Mouse (Mus musculus) embryonic facial prominence, embryonic 11.5 days (tissue): ENCODE results near the gene Pbx1. TPM values are rescaled to one million over a fixed set of nuclear protein-coding genes. Genes with fewer than 3 reads are reported as not detected.
"Not testable (repeated sequence)": the region's sequence is repeated elsewhere in the genome, so short reads cannot be mapped to it uniquely, and the experiment has no call there.

Source experiments
- ATAC-seq: fragments of 200-750 bp; cut with Nextera tagmentation; replicated peaks from 2 replicates; pipeline ENCODE4 v1.8.0; 2017; ENCODE audit warnings: low read depth; ENCODE audit not compliant: insufficient number of reproducible peaks, low FRiP score, low TSS enrichment
- DNase-seq: peaks from one replicate; pipeline ENCODE4 v3.0.0-alpha.2; 2015; ENCODE audit warnings: low spot score
- H3K27ac ChIP-seq: fragments of 300-500 bp; sonication (generic); replicated peaks from 2 replicates; pipeline ENCODE4 v1.5.1; 2014; ENCODE audit warnings: mild to moderate bottlenecking, low read depth, low read length, control low read depth
- H3K27me3 ChIP-seq: fragments of 300-500 bp; sonication (generic); 2 replicates; pipeline ENCODE4 v1.6.1; 2014; ENCODE audit warnings: mild to moderate bottlenecking, low read length, moderate library complexity, mixed read lengths; ENCODE audit not compliant: control insufficient read depth, insufficient read depth
- H3K36me3 ChIP-seq: fragments of 300-500 bp; sonication (generic); replicated peaks from 2 replicates; pipeline ENCODE4 v1.6.1; 2014; ENCODE audit warnings: low read depth, mild to moderate bottlenecking, low read length, moderate library complexity, mixed read lengths; ENCODE audit not compliant: control insufficient read depth, insufficient read depth
- H3K4me1 ChIP-seq: fragments of 300-500 bp; sonication (generic); 2 replicates; pipeline ENCODE4 v1.6.1; 2014; ENCODE audit warnings: low read length, mixed read lengths; ENCODE audit not compliant: control insufficient read depth, insufficient read depth
- H3K4me2 ChIP-seq: fragments of 300-500 bp; sonication (generic); 2 replicates; pipeline ENCODE4 v1.6.1; 2014; ENCODE audit warnings: low read depth, mild to moderate bottlenecking, control low read depth, low read length, moderate library complexity
- H3K4me3 ChIP-seq: fragments of 300-500 bp; sonication (generic); 2 replicates; pipeline ENCODE4 v1.5.1; 2014; ENCODE audit warnings: low read depth, low read length, control low read depth
- H3K9ac ChIP-seq: fragments of 300-500 bp; sonication (generic); replicated peaks from 2 replicates; pipeline ENCODE4 v1.6.1; 2014; ENCODE audit warnings: mild to moderate bottlenecking, control low read depth, low read length
- H3K9me3 ChIP-seq: fragments of 300-500 bp; sonication (generic); replicated peaks from 2 replicates; pipeline ENCODE4 v1.6.1; 2016; ENCODE audit warnings: mild to moderate bottlenecking, low read length, inconsistent platforms, mixed read lengths; ENCODE audit not compliant: control insufficient read depth
- WGBS: fragments of 180-500 bp; shearing (Covaris S2); extraction: QIAGEN DNeasy Blood & Tissue Kit; methylation state at CpG from one replicate; pipeline ENCODE4 v1.1.7; 2014; 5-methylcytosine and 5-hydroxymethylcytosine counted together
- polyA plus RNA-seq: library from polyadenylated mRNA; unstranded; fragments of >200 nt; fragmentation: Nextera tagmentation; extraction: Ambion mirVana; gene quantifications from 2 replicates; pipeline ENCODE4 v1.2.1, GENCODE M21; 2014

Pbx1 gene
- polyA plus RNA-seq: 46.0 and 47.8 TPM in 2 replicates

DNA sequence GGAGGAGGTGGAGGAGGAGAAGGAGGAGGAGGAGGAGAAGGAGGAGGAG, at the start of gene Pbx1:
TSS of gene Pbx1 (minus strand) at position 39 of the 49 bp plus-strand sequence.
- Histone ChIP-seq H3K27ac (peak within 1 kb of the TSS; percentile 100), H3K9ac (peak within 1 kb of the TSS; percentile 97), H3K4me2 (peak within 1 kb of the TSS; percentile 36), H3K4me3 (peak within 1 kb of the TSS; percentile 93)
- not testable (repeated sequence) for H3K9me3 ChIP-seq, H3K27me3 ChIP-seq, ATAC-seq, H3K36me3 ChIP-seq, H3K4me1 ChIP-seq, DNase-seq

DNA sequence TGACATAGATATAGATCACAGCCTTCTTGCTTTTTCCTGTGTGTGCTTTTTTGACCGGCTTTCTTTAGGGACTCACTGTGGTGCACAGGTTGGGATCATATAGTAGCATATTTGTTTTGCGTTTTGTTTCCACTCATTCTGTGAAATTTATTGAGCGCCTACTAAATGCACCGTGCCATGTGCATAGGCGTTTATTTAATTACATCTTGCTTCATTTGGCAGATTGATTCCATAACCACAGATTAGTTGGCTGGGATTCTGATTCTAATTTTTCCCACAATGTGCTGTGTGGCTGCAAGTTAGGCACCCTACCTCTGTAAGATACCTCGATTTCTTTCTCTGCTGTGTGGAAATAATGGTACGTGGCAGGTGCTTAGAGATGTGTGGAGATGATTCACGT, 47.6 kb upstream of the Pbx1 start:
- 83% methylated on average over 8 of the region's 8 CpGs for WGBS
- DNase-seq (no peak), ATAC-seq (no peak)
- no peak overlapping the region for H3K4me3 ChIP-seq
- no peaks in the 10 kb centered on the region for H3K9me3 ChIP-seq
- H3K4me1 ChIP-seq: no peaks in the 10 kb centered on the region
- no peak overlapping the region for H3K9ac ChIP-seq
- H3K27me3 ChIP-seq: no peaks in the 10 kb centered on the region
- no peak overlapping the region for H3K27ac ChIP-seq
- no peak overlapping the region for H3K4me2 ChIP-seq
- no peaks in the 10 kb centered on the region for H3K36me3 ChIP-seq

DNA sequence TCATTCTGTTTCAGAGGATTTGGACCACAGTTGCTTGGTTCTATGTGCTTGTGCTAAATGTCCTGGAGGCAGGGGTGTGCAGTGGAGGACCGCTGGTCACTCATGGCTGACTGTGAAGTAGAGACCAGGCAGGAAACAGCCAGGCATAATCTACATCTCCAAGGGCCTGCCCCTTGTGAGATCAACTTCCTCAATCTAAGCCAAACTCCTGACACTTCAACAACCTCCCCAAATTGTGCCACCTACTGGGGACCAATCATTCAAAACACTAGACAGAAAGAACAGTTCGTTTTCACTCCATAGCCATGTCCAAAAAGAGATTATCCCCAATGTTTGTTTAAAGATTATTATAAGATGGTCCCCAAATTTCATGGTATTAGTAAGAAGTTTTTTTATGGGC, 46.8 kb upstream of the Pbx1 start:
- H3K27ac ChIP-seq: no peak overlapping the region
- no peak for ATAC-seq
- no peak for DNase-seq
- WGBS: 68% methylated on average over 2 of the region's 2 CpGs
- H3K4me2 ChIP-seq: no peak overlapping the region
- H3K4me3 ChIP-seq: no peak overlapping the region
- no peaks in the 10 kb centered on the region for H3K27me3 ChIP-seq
- H3K4me1 ChIP-seq: no peaks in the 10 kb centered on the region; the same call in 1 of the 2 replicates
- no peak overlapping the region for H3K9ac ChIP-seq
- H3K36me3 ChIP-seq: no peaks in the 10 kb centered on the region
- H3K9me3 ChIP-seq: no peaks in the 10 kb centered on the region

DNA sequence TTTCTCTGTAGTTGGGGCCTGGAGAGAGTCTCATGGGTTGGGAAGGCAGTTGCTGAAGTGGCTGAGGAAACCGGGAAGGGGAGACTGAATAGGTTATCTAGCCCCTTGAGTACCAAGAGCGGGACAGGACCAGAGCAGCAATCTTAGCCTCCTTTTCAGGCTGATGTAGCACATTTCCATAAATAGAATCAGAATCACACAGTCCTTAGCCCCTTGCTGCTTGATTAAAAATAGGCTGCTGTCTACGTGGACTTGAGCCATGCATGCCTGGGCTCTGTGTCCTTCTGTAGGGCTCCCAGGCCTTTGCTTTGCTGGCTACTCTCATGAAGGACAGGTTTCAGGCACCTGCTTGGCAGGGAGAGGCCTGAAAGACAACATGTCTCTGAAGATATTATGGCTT, 44.8 kb upstream of the Pbx1 start:
- H3K27ac ChIP-seq: no peak overlapping the region
- no peak overlapping the region for H3K4me2 ChIP-seq
- no peaks in the 10 kb centered on the region for H3K27me3 ChIP-seq
- H3K36me3 ChIP-seq: no peaks in the 10 kb centered on the region
- 75% methylated on average over 3 of the region's 3 CpGs for WGBS
- no peaks in the 10 kb centered on the region for H3K9me3 ChIP-seq
- DNase-seq (no peak), ATAC-seq (no peak)
- H3K4me1 ChIP-seq: no peaks in the 10 kb centered on the region; the same call in 1 of the 2 replicates
- H3K9ac ChIP-seq: no peak overlapping the region
- H3K4me3 ChIP-seq: no peak overlapping the region

DNA sequence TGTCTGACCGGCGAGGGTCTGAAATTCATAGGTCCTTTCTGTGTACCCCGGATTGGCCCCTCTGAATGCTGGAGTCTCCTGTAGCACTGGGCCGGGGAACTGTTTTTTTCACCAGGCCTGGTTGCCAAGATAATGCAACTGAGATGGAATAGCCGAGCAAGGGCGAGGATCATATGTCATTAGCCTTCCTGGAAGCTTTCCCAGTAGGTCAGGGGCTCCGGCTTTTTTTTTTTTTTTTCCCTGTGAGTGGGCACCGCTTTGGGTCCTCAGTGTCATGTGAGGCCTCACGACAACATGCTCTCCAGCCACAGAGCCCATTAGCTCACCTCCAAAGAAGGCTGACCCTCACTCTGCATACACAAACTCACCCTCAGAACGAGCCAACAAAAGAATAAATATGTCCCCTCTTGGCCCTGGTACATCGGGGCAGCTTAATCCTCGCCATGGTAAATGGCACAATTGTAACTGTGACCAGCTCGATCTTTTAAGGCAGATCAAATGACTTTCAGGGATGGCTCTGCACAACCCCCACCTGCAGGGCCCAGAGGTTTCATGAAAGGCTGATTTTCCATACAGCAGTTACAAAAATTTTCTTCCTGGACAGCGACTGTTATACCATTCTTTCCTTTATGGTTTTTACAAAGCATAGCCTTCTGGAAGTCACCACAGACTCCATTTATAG, 44.3 kb upstream of the Pbx1 start:
- H3K36me3 ChIP-seq: no peaks in the 10 kb centered on the region
- H3K4me3 ChIP-seq: no peak overlapping the region
- H3K9ac ChIP-seq: no peak overlapping the region
- peak; percentile 36 for DNase-seq
- WGBS: 42% methylated on average over 14 of the region's 14 CpGs
- H3K4me2 ChIP-seq: no peak overlapping the region; the same call in 1 of the 2 replicates
- no peaks in the 10 kb centered on the region for H3K9me3 ChIP-seq
- no peak for ATAC-seq
- no peaks in the 10 kb centered on the region; the same call in 1 of the 2 replicates for H3K4me1 ChIP-seq
- no peaks in the 10 kb centered on the region for H3K27me3 ChIP-seq
- no peak overlapping the region for H3K27ac ChIP-seq

DNA sequence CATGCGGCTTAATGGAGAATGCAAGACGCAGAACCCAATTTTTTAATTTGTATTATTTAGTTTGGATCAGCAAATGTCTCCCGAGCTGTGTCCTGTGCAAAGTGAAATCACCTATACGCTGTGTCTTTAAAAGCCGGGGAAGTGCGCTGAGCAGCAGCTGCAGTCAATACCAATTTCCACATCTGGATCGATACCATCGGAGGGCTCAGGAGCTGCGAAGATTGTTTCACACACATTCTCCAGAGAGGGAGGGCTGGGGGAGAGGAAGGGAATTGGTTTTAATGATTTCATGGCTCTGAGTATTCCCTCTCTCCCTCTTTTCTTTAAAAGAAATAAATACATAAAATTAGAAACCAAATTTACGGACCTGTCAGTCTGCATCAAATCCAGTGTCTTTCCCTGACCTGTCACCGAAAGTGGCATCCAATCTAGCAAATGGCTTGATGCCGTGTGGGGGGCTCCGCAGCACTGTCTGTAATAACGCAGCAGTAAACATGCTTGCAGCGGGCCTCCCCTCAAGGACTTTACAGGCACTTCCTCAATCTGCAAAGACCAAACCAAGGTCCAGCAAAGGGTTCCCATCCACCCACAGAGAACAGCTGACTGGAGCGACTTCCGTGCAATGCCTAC, 43.6 kb upstream of the Pbx1 start:
- ATAC-seq: no peak
- Histone ChIP-seq H3K9ac (no peak overlapping the region), H3K36me3 (no peaks in the 10 kb centered on the region), H3K4me3 (no peak overlapping the region), H3K27ac (no peak overlapping the region), H3K4me1 (no peaks in the 10 kb centered on the region; the same call in 1 of the 2 replicates), H3K27me3 (no peaks in the 10 kb centered on the region), H3K9me3 (no peaks in the 10 kb centered on the region), H3K4me2 (peak overlapping the region; percentile 2; the same call in 1 of the 2 replicates)
- DNase-seq: no peak
- 68% methylated on average over 17 of the region's 17 CpGs for WGBS

DNA sequence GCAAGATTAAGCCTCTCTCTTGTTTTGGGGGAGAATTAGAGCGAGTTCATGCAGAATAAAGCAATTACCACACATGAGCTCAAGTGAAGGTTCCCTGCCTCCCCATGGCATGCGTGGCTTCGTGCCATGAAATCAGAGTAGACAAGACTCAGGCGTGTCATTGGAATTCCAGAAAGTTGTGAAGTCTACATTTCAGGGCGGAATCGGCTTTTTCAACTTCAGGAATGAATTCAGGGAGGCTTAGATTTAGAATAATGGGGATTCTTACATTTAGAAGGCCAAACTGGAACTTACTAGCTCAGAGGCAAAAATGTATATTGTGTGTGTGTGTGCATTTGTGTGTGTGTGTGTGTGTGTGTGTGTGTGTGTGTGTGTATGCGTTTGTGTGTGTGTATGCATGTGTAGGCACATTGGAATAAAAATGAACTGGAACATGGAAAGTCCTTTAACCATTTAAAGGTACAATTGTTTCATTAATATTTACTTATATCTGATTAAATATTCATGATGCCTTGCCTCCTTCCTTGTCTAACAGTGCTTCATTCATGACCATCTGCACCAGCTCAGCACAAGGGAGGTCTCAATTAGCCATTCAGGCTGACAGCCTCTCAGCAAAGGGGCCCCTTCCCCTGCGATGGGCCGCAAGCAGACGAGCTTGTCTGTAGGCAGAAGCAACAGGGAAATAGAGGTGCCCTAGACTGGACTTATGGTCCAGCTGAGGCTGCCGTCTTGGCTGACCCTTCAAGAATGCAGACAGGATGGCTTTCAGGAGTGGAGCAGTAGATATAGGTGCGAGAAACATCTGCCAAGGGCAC, 41.4 kb upstream of the Pbx1 start:
- 48% methylated on average over 12 of the region's 12 CpGs for WGBS
- no peak overlapping the region for H3K4me2 ChIP-seq
- no peak overlapping the region for H3K9ac ChIP-seq
- H3K27me3 ChIP-seq: no peaks in the 10 kb centered on the region
- H3K4me1 ChIP-seq: no peaks in the 10 kb centered on the region; the same call in 1 of the 2 replicates
- H3K4me3 ChIP-seq: no peak overlapping the region
- ATAC-seq: no peak; the same call in 1 of the 2 replicates
- H3K9me3 ChIP-seq: no peaks in the 10 kb centered on the region
- DNase-seq: peak; percentile 34
- H3K36me3 ChIP-seq: no peaks in the 10 kb centered on the region
- H3K27ac ChIP-seq: no peak overlapping the region
